Mouse (Mus musculus) liver, embryonic 14.5 days (tissue): ENCODE measurements around the gene Cbx8.

ENCODE experiments used
- CTCF ChIP-seq: IDR thresholded peaks from 2 replicates; pipeline ENCODE4 v1.5.1; 2016; ENCODE audit warnings: antibody characterized with exemption, low read depth, control low read depth
- EP300 ChIP-seq: IDR thresholded peaks from 2 replicates; pipeline ENCODE4 v1.6.1; 2016; ENCODE audit warnings: antibody characterized with exemption, low read depth

DNA sequence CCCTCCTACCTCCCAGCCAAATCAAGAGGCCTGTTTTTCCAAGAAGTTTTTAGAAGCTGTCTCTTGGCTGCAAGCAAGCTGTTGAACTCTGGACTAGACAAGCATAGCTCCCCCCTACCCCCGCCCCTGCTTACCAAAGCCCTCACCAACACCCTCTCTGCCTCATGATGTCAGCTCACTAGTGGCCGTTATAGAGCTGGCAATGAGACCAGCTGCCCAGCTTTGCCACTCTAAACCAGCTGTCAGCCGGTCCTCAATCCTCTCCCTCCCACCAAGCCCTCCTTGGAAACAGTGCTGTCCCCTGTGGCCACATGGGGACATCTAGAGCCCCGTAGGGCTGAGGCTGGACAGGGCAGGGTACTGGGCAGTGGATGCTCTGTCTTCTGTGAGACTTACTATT lies 45.3 kb downstream of the Cbx8 start:
- TF ChIP-seq EP300 = no peak
- TF ChIP-seq CTCF = no peak
